Mouse (Mus musculus): ENCODE results near the gene Selenop. TPM values are rescaled to one million over a fixed set of nuclear protein-coding genes. Genes with fewer than 3 reads are reported as not detected.

Selenop gene
- polyA plus RNA-seq, 1 experiment from 2014 or later: 1,155 TPM

GRCm38 (mm10) chr15:3303426-3303825 lies 35.1 kb downstream of the Selenop start, which contains the start of gene Ccdc152:
Gene Ccdc152 (minus strand): TSS chr15:3303526.
- ATAC-seq (ENCODE audit: low read depth): no peak
- no peaks in the 10 kb centered on the region for H3K36me3 ChIP-seq (ENCODE audit: control insufficient read depth, insufficient read depth)
- no peak within 1 kb of the TSS for H3K9ac ChIP-seq (ENCODE audit: low read depth, low read length)
- no peaks in the 10 kb centered on the region for H3K9me3 ChIP-seq (replicated peaks; ENCODE audit: control insufficient read depth, low read length)
- no peaks in the 10 kb centered on the region for H3K27me3 ChIP-seq (ENCODE audit: control insufficient read depth, insufficient read depth, low read depth, low read length)
- H3K4me3 ChIP-seq (ENCODE audit: low read depth, low read length): no peak within 1 kb of the TSS
- WGBS (ENCODE audit: insufficient replicate concordance): 75% methylated on average over 12 of the region's 12 CpGs
- H3K4me1 ChIP-seq (ENCODE audit: control insufficient read depth, low read depth, low read length): no peaks in the 10 kb centered on the region
- H3K4me2 ChIP-seq (ENCODE audit: low read depth, low read length): no peak within 1 kb of the TSS
- H3K27ac ChIP-seq (ENCODE audit: low read length): no peak within 1 kb of the TSS

- Histone ChIP-seq H3K4me1 (ENCODE audit: control insufficient read depth, low read depth, low read length) (no peaks in the 10 kb centered on the region), H3K9me3 (replicated peaks; ENCODE audit: control insufficient read depth, low read length) (no peaks in the 10 kb centered on the region), H3K36me3 (ENCODE audit: control insufficient read depth, insufficient read depth) (no peaks in the 10 kb centered on the region), H3K4me3 (ENCODE audit: low read depth, low read length) (no peak overlapping the region), H3K4me2 (ENCODE audit: low read depth, low read length) (no peak overlapping the region), H3K27ac (ENCODE audit: low read length) (no peak overlapping the region), H3K27me3 (ENCODE audit: control insufficient read depth, insufficient read depth, low read depth, low read length) (no peaks in the 10 kb centered on the region), H3K9ac (ENCODE audit: low read depth, low read length) (no peak overlapping the region)
- no peak for ATAC-seq (ENCODE audit: low read depth)
- 57% methylated on average over 3 of the region's 3 CpGs for WGBS (ENCODE audit: insufficient replicate concordance)
Observed at GRCm38 (mm10) chr15:3309856-3310255, 41.5 kb downstream of the Selenop start.

DNA sequence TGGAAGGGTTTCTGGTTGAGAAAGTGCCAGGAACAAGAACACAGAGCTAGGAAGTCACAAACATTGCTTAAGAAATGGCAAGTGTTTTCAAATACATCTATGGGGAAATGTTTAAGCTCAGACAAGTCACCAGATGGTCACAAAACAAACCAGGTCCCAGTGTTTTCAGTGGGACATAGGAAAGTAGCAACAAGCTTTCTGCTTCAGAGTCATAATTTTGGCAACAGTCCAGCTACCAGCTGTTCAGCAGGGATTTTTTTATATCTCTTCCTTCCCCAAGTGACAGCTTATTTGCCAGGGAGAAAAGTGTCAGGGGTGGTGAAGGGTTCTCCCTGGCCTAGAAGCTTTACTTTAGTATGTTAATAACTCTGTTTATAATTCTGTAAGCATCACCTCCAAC lies 44.6 kb downstream of the Selenop start:
- H3K4me3 ChIP-seq (ENCODE audit: low read depth, low read length): no peak overlapping the region
- H3K4me1 ChIP-seq (ENCODE audit: control insufficient read depth, low read depth, low read length): no peaks in the 10 kb centered on the region
- H3K9ac ChIP-seq (ENCODE audit: low read depth, low read length): no peak overlapping the region
- no peaks in the 10 kb centered on the region for H3K9me3 ChIP-seq (replicated peaks; ENCODE audit: control insufficient read depth, low read length)
- H3K27me3 ChIP-seq (ENCODE audit: control insufficient read depth, insufficient read depth, low read depth, low read length): no peaks in the 10 kb centered on the region
- no peak overlapping the region for H3K4me2 ChIP-seq (ENCODE audit: low read depth, low read length)
- no peaks in the 10 kb centered on the region for H3K36me3 ChIP-seq (ENCODE audit: control insufficient read depth, insufficient read depth)
- no peak overlapping the region for H3K27ac ChIP-seq (ENCODE audit: low read length)
- ATAC-seq (ENCODE audit: low read depth): no peak

- Histone ChIP-seq H3K9me3 (replicated peaks; ENCODE audit: control insufficient read depth, low read length) (no peaks in the 10 kb centered on the region), H3K4me1 (ENCODE audit: control insufficient read depth, low read depth, low read length) (no peaks in the 10 kb centered on the region), H3K36me3 (ENCODE audit: control insufficient read depth, insufficient read depth) (no peaks in the 10 kb centered on the region; the same call in 1 of the 2 replicates), H3K27ac (ENCODE audit: low read length) (no peak overlapping the region), H3K9ac (ENCODE audit: low read depth, low read length) (no peak overlapping the region), H3K4me3 (ENCODE audit: low read depth, low read length) (no peak overlapping the region), H3K4me2 (ENCODE audit: low read depth, low read length) (no peak overlapping the region), H3K27me3 (ENCODE audit: control insufficient read depth, insufficient read depth, low read depth, low read length) (no peaks in the 10 kb centered on the region)
- WGBS (ENCODE audit: insufficient replicate concordance): 50% methylated on average over 2 of the region's 2 CpGs
- no peak for ATAC-seq (ENCODE audit: low read depth)
Observed at GRCm38 (mm10) chr15:3316617-3317016, 48.3 kb downstream of the Selenop start.

DNA sequence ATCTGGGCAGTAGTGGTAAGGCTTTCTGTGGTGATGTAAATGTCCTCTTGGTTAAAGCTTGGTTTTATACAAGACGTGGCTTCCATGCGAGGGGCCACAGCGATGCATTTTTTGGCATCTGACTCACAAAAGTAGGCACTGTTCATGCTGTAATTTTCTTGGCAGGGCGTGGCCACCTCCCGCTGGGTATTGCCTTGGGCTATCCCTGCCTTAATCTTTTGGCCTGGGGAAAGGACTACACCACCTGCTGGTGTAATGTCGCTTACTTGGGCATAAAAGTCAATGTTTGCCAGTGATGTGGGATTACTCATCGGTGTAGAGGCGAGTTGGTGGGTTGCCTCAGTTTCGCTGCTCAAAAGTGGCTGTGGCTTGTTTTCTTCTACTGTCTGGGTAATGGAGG lies 51.6 kb downstream of the Selenop start:
- WGBS (ENCODE audit: insufficient replicate concordance): 74% methylated on average over 9 of the region's 9 CpGs
- Histone ChIP-seq H3K36me3 (ENCODE audit: control insufficient read depth, insufficient read depth) (no peaks in the 10 kb centered on the region; the same call in 1 of the 2 replicates), H3K9me3 (replicated peaks; ENCODE audit: control insufficient read depth, low read length) (no peaks in the 10 kb centered on the region), H3K4me3 (ENCODE audit: low read depth, low read length) (no peak overlapping the region), H3K4me1 (ENCODE audit: control insufficient read depth, low read depth, low read length) (no peaks in the 10 kb centered on the region), H3K4me2 (ENCODE audit: low read depth, low read length) (no peak overlapping the region), H3K27me3 (ENCODE audit: control insufficient read depth, insufficient read depth, low read depth, low read length) (no peaks in the 10 kb centered on the region), H3K9ac (ENCODE audit: low read depth, low read length) (no peak overlapping the region), H3K27ac (ENCODE audit: low read length) (no peak overlapping the region)
- no peak for ATAC-seq (ENCODE audit: low read depth)

DNA sequence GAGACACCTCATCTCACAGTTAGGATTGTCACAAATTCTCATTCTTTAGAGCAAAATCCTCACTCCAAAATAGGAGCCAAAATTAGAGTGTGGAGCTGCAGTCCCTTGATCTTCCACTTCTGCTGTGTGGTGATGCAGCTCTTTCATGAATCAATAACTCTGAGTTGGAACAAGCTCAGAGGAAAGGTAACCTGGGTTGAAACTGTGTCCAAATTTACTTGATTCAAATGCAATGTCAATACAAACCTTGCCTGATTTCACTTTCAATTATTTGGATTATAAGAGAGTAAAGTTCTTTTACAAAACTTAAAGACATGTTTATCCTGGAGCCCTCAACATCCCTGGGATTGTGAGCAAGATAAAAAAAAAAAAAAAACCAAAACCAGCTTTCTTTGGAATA lies 54.7 kb downstream of the Selenop start:
- H3K4me3 ChIP-seq (ENCODE audit: low read depth, low read length): no peak overlapping the region
- no peak overlapping the region for H3K4me2 ChIP-seq (ENCODE audit: low read depth, low read length)
- no peak overlapping the region for H3K9ac ChIP-seq (ENCODE audit: low read depth, low read length)
- H3K4me1 ChIP-seq (ENCODE audit: control insufficient read depth, low read depth, low read length): no peaks in the 10 kb centered on the region
- H3K27ac ChIP-seq (ENCODE audit: low read length): no peak overlapping the region
- no peak for ATAC-seq (ENCODE audit: low read depth)
- H3K9me3 ChIP-seq (replicated peaks; ENCODE audit: control insufficient read depth, low read length): no peaks in the 10 kb centered on the region
- H3K36me3 ChIP-seq (ENCODE audit: control insufficient read depth, insufficient read depth): no peaks in the 10 kb centered on the region; the same call in 1 of the 2 replicates
- H3K27me3 ChIP-seq (ENCODE audit: control insufficient read depth, insufficient read depth, low read depth, low read length): no peaks in the 10 kb centered on the region

Other genes starting within 250 kb of the Selenop start
- 0.98 and 1.2 TPM in 2 replicates for gene Ccdc152, start 35.0 kb downstream of the Selenop start, polyA plus RNA-seq (2015; fragmentation: Nextera tagmentation; extraction: Ambion mirVana)

Data from liver, embryonic 16.5 days (tissue).